Mouse (Mus musculus) myocyte (in vitro differentiated cells): Measurements from ENCODE around the gene Chrd.

ENCODE experiments used
- E2F4 ChIP-seq: IDR thresholded peaks from one replicate; pipeline ENCODE4 v1.6.1; 2011; ENCODE audit warnings: mild to moderate bottlenecking, control low read depth, moderate library complexity; ENCODE audit not compliant: insufficient read depth
- POLR2A ChIP-seq: IDR thresholded peaks from one replicate; pipeline ENCODE4 v1.6.1; 2011; ENCODE audit warnings: low read depth, mild to moderate bottlenecking, control low read depth, moderate library complexity; ENCODE audit not compliant: insufficient read length

- TF ChIP-seq POLR2A (no peak), E2F4 (no peak)
Observed at GRCm38 (mm10) chr16:20779846-20780245, 46.9 kb downstream of the Chrd start.
